Mouse (Mus musculus) liver, embryonic 14.5 days (tissue): Measurements from ENCODE around the gene Ptpn13.

Source experiments
- CTCF ChIP-seq: IDR thresholded peaks from 2 replicates; pipeline ENCODE4 v1.5.1; 2016; ENCODE audit warnings: antibody characterized with exemption, low read depth, control low read depth
- EP300 ChIP-seq: IDR thresholded peaks from 2 replicates; pipeline ENCODE4 v1.6.1; 2016; ENCODE audit warnings: antibody characterized with exemption, low read depth

- no peak for TF ChIP-seq CTCF
- TF ChIP-seq EP300, result no peak
These were observed 93.9 kb downstream of the Ptpn13 start for GRCm38 (mm10) chr5:103518797-103519468.
